Mouse (Mus musculus) adrenal gland, postnatal 0 days (tissue): ENCODE data around the gene Pde6h. TPM values are rescaled to one million over a fixed set of nuclear protein-coding genes. Genes with fewer than 3 reads are reported as not detected.

ENCODE experiments used
- polyA plus RNA-seq: library from polyadenylated mRNA; unstranded; fragments of >200 nt; fragmentation: Nextera tagmentation; extraction: Ambion mirVana; gene quantifications from 2 replicates; pipeline ENCODE4 v1.2.1, GENCODE M21; 2015

The Pde6h gene
- polyA plus RNA-seq, result 1.3 and 1.7 TPM in 2 replicates

DNA sequence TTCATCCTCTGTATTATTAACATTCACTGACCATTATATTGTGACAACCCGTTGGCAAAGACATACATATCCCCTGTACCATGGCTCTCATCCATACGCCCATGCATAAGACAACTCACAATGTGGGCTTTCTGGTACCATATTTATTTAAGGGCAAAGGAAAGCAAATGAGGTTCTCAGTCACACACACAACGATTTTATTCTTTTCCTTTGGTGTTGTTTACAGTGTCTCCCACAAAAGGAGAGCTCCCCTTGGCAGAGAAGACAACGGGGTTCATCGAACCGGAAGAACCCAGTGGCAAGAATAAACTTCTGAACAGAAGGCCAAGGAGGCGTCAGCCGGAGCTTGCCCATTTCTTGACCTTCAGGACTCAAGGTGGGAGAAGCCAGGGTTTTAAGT, at the start of gene Pde6h:
Gene Pde6h, plus strand, starts transcription at position 301 of the 400 bp plus-strand sequence.

DNA sequence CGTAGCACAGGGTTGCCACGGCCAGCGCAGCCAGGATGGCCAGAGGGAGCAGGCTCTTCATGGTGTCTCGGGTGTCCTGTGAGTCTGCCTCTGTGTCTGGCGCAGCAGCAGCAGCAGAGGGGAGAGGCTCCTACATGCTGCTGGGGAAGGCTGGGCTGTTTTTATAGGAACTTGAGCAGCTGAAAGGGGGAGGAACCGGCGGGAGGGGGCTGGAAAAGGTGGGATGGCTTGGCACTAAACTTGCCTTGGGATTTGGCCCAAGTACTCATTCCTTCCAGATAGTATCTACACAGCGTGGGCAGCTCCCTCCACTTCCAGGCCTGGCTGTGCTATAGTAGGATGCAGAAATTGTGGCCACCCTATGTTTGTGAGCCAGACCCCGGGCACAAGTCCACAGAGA, 48.0 kb upstream of the Pde6h start, which contains the start of gene Mgp:
Gene Mgp, minus strand, starts transcription at position 154 of the 400 bp plus-strand sequence.

DNA sequence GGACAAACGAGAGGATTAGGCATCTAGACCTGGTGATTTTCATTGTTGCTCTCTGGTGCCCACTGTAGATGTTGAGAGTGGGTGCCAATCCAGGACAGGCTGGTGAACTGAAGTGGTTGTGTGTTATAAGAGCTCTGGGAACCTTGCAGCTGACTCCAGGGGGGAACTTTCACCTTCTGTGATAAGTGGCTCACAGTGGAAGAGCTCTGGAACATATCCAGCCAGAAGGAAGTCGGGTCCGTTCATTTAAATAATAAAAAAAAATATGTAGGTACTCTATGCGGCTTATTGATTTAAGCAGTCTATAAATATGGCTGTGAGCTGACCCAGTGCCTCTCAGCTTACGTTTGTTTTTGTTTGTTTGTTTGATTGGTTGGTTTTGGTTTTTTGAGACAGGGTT, 1.6 kb upstream of the Pde6h start, which contains the start of gene Erp27:
Gene Erp27, minus strand, starts transcription at position 101 of the 400 bp plus-strand sequence.

DNA sequence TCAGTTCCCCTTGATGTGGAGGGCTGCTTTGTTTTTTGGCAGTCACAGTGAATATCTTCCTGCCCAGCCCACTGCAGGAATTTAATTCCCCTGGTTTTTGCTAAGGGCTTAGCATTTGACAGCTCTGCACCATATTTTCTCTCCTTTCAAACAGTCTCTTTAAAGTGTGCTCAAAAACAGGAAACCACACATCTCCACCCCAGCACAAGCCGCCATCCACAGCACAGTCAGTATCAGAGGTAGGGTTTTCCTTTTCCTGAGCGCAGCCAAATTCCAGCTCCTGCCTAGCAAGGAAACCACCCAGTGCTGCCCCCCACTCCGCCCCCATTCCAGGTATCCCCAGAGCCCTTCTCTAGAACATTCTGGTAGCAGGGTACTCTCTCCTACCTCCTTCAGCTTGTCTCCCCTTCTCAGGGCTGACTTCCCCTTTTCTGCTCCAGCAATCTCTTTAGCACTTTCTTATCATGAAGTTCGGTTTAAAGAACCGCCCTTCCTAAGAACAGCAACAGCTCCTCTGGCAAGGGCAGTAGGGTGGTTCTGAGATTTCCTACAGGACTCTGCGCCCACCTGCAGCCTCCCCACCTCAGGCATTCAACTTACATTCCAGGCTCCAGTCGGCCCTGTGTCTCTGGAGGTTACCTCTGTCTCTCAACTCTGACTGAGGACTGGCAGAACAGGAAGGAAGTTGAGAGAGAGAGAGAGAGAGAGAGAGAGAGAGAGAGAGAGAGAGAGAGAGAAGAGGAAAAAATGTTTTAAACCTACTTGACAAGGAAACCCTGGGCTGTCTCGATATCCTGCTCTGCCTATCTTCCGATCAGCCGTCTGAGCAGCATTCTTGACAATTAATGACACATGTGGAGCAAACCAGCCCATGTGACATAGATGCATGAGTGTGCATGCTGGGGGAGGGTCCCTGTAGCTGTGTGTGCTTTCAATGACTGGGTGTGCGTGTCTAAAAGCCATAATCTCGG, 17.7 kb downstream of the Pde6h start, which contains the start of gene Arhgdib:
Gene Arhgdib, minus strand, starts transcription at position 849 of the 971 bp plus-strand sequence.

Other genes starting within 250 kb of the Pde6h start
- gene Gucy2c, start 142.1 kb upstream of the Pde6h start, polyA plus RNA-seq, result 0.06 and 0.08 TPM in 2 replicates
- gene Hist4h4, start 119.4 kb upstream of the Pde6h start, polyA plus RNA-seq, result 0.44 and 0.66 TPM in 2 replicates
- gene H2afj, start 115.6 kb upstream of the Pde6h start, polyA plus RNA-seq, result 353 and 420 TPM in 2 replicates
- 1.2 and 1.5 TPM in 2 replicates for gene BC049715, start 96.2 kb upstream of the Pde6h start, polyA plus RNA-seq
- gene Wbp11, start 95.6 kb upstream of the Pde6h start, polyA plus RNA-seq, result 46.0 and 59.2 TPM in 2 replicates
- 1.6 and 5.3 TPM in 2 replicates for gene Smco3, start 88.4 kb upstream of the Pde6h start, polyA plus RNA-seq
- 8.2 and 12.0 TPM in 2 replicates for gene Art4, start 66.1 kb upstream of the Pde6h start, polyA plus RNA-seq
- 449 and 981 TPM in 2 replicates for gene Mgp, start 48.0 kb upstream of the Pde6h start, polyA plus RNA-seq
- gene Erp27, start 1.7 kb upstream of the Pde6h start, polyA plus RNA-seq, result 0.18 and 0.61 TPM in 2 replicates
- gene Arhgdib, start 18.1 kb downstream of the Pde6h start, polyA plus RNA-seq, result 88.0 and 130 TPM in 2 replicates
- 39.8 and 91.8 TPM in 2 replicates for gene Rerg, start 246.7 kb downstream of the Pde6h start, polyA plus RNA-seq